Comparison of ENCODE assay signal across 20 mouse cellular contexts in genomic region chr16:16450021-16450420, GRCm38 (mm10).
DNase-seq lines count a peak whose midpoint lies in the region; ATAC-seq lines count a peak whose summit lies in the region.
"Had no signal": no experiment of that assay in that cellular context is flagged by ENCODE, and none has a peak within 500 bp of the region (broad histone marks: within the 10 kb centered on the region; RNA-seq: fewer than 3 reads in every experiment).

No protein-coding gene starts in this region.

- DNase-seq in frontal cortex, postnatal 25 days (ENCODE audit: low spot score in 2 of 2): no peak
- peak; percentile 59 for DNase-seq in NIH3T3 (ENCODE audit: low read depth)
- peak; percentile 16 for DNase-seq in fibroblast of lung, adult 2 months (ENCODE audit: low read depth)
- DNase-seq in layer of hippocampus, postnatal 25 days (ENCODE audit: extremely low spot score in 1 of 2, low spot score in 1 of 2): no peak
- DNase-seq in layer of hippocampus, adult 9-10 months (ENCODE audit: low spot score): no peak
- DNase-seq: adrenal gland, adult 8-10 months; adrenal gland, postnatal 25 days; cerebellum, adult 18-20 months; cerebellum, adult 9-10 months; cerebellum, postnatal 14 days; gastrocnemius, postnatal 25 days; heart, adult 18-20 months; heart, postnatal 10 days; heart, postnatal 36 days; kidney, adult 11 months had no signal

- ATAC-seq in frontal cortex, adult (ENCODE audit: low TSS enrichment): peak; percentile 52; the same call in 1 of the 2 replicates
- ATAC-seq: activated CD4-positive, CD25-positive, alpha-beta regulatory T cell, adult 4 months; forebrain, embryonic 16.5 days; hindbrain, embryonic 16.5 days; intestine, embryonic 15.5 days had no signal

Comparison
In these comparisons a context has a peak if more than half of its experiments do, and no peak if none do; other contexts are left out.
1. DNase-seq: peak in NIH3T3 (single experiment) and fibroblast of lung, adult 2 months (single experiment); none in frontal cortex, postnatal 25 days (0 of 2), layer of hippocampus, postnatal 25 days (0 of 2) and layer of hippocampus, adult 9-10 months (single experiment).